Mouse (Mus musculus) hindbrain, embryonic 11.5 days (tissue): ENCODE results near the gene Kcnq4. TPM values are rescaled to one million over a fixed set of nuclear protein-coding genes. Genes with fewer than 3 reads are reported as not detected.
A peak's percentile ranks its signal among the peaks of the same experiment; 100 is the strongest.

Experiments used
- ATAC-seq: fragments of 200-750 bp; cut with Nextera tagmentation; 2 replicates; pipeline ENCODE4 v1.8.0; 2017; ENCODE audit warnings: mild to moderate bottlenecking, moderate TSS enrichment, moderate library complexity; ENCODE audit not compliant: low FRiP score
- DNase-seq: peaks from one replicate; pipeline ENCODE4 v3.0.0-alpha.2; 2015; ENCODE audit warnings: low spot score
- H3K27ac ChIP-seq: fragments of 300-500 bp; sonication (generic); 2 replicates; pipeline ENCODE4 v1.5.1; 2014; ENCODE audit warnings: mild to moderate bottlenecking, low read depth, low read length
- H3K27me3 ChIP-seq: fragments of 300-500 bp; sonication (generic); 2 replicates; pipeline ENCODE4 v1.6.1; 2014; ENCODE audit warnings: mild to moderate bottlenecking, low read length, moderate library complexity, mixed read lengths; ENCODE audit not compliant: control insufficient read depth, insufficient read depth
- H3K36me3 ChIP-seq: fragments of 300-500 bp; sonication (generic); 2 replicates; pipeline ENCODE4 v1.6.1; 2014; ENCODE audit warnings: mild to moderate bottlenecking, low read length, moderate library complexity, mixed read lengths; ENCODE audit not compliant: control insufficient read depth, insufficient read depth
- H3K4me1 ChIP-seq: fragments of 300-500 bp; sonication (generic); replicated peaks from 2 replicates; pipeline ENCODE4 v1.6.1; 2014; ENCODE audit warnings: low read length, mixed read lengths; ENCODE audit not compliant: control insufficient read depth, insufficient read depth
- H3K4me2 ChIP-seq: fragments of 300-500 bp; sonication (generic); replicated peaks from 2 replicates; pipeline ENCODE4 v1.6.1; 2014; ENCODE audit warnings: mild to moderate bottlenecking, low read depth, low read length
- H3K4me3 ChIP-seq: fragments of 300-500 bp; sonication (generic); 2 replicates; pipeline ENCODE4 v1.5.1; 2014; ENCODE audit warnings: low read depth, low read length
- H3K9ac ChIP-seq: fragments of 300-500 bp; sonication (generic); 2 replicates; pipeline ENCODE4 v1.6.1; 2014; ENCODE audit warnings: low read depth, low read length
- H3K9me3 ChIP-seq: fragments of 300-500 bp; sonication (generic); 2 replicates; pipeline ENCODE4 v1.6.1; 2016; ENCODE audit warnings: low read length; ENCODE audit not compliant: control insufficient read depth
- WGBS: fragments of 180-500 bp; shearing (Covaris S2); extraction: QIAGEN DNeasy Blood & Tissue Kit; methylation state at CpG from one replicate; pipeline ENCODE4 v1.1.7; 2014; 5-methylcytosine and 5-hydroxymethylcytosine counted together
- polyA plus RNA-seq: library from polyadenylated mRNA; unstranded; fragments of >200 nt; fragmentation: Nextera tagmentation; extraction: Ambion mirVana; gene quantifications from 2 replicates; pipeline ENCODE4 v1.2.1, GENCODE M21; 2014

Gene Kcnq4
- polyA plus RNA-seq, 1 experiment from 2014 or later, result 2.4 TPM

GRCm38 (mm10) chr4:120716765-120717164 is 31.6 kb downstream of the Kcnq4 start:
- H3K27me3 ChIP-seq, result peaks cover 10% of the 10 kb centered on the region; the same call in 1 of the 2 replicates
- peak overlapping the region; percentile 31 for H3K4me3 ChIP-seq
- no peaks in the 10 kb centered on the region for H3K9me3 ChIP-seq
- H3K4me2 ChIP-seq, result peak overlapping the region; percentile 63
- DNase-seq (no peak), ATAC-seq (no peak)
- H3K4me1 ChIP-seq, result peaks cover 3% of the 10 kb centered on the region; the same call in 1 of the 2 replicates
- no peak overlapping the region for H3K27ac ChIP-seq
- 28% methylated on average over 12 of the region's 12 CpGs for WGBS
- H3K9ac ChIP-seq, result no peak overlapping the region
- H3K36me3 ChIP-seq, result no peaks in the 10 kb centered on the region

GRCm38 (mm10) chr4:120716141-120716571 is 32.3 kb downstream of the Kcnq4 start:
- Histone ChIP-seq H3K4me2 (peak overlapping the region; percentile 63), H3K36me3 (no peaks in the 10 kb centered on the region), H3K9me3 (no peaks in the 10 kb centered on the region), H3K27me3 (peaks cover 10% of the 10 kb centered on the region; the same call in 1 of the 2 replicates), H3K27ac (no peak overlapping the region), H3K4me3 (peak overlapping the region; percentile 31), H3K4me1 (peaks cover 3% of the 10 kb centered on the region; the same call in 1 of the 2 replicates), H3K9ac (no peak overlapping the region)
- peak; percentile 68 for DNase-seq
- WGBS, result 0% methylated on average over 12 of the region's 12 CpGs
- ATAC-seq, result peak; percentile 73

GRCm38 (mm10) chr4:120713856-120714497 is 34.4 kb downstream of the Kcnq4 start:
- 82% methylated on average over 6 of the region's 6 CpGs for WGBS
- Histone ChIP-seq H3K27me3 (peaks cover 10% of the 10 kb centered on the region; the same call in 1 of the 2 replicates), H3K9me3 (no peaks in the 10 kb centered on the region), H3K4me3 (no peak overlapping the region), H3K27ac (no peak overlapping the region), H3K4me2 (no peak overlapping the region), H3K4me1 (peaks cover 3% of the 10 kb centered on the region; the same call in 1 of the 2 replicates), H3K36me3 (no peaks in the 10 kb centered on the region), H3K9ac (no peak overlapping the region)
- no peak for DNase-seq
- ATAC-seq, result no peak; the same call in 1 of the 2 replicates

GRCm38 (mm10) chr4:120713021-120713420 is 35.4 kb downstream of the Kcnq4 start:
- Histone ChIP-seq H3K4me1 (peaks cover 3% of the 10 kb centered on the region; the same call in 1 of the 2 replicates), H3K9ac (no peak overlapping the region), H3K4me2 (no peak overlapping the region), H3K4me3 (no peak overlapping the region), H3K36me3 (no peaks in the 10 kb centered on the region), H3K27me3 (peaks cover 10% of the 10 kb centered on the region; the same call in 1 of the 2 replicates), H3K27ac (no peak overlapping the region), H3K9me3 (no peaks in the 10 kb centered on the region)
- WGBS, result 93% methylated on average over 6 of the region's 6 CpGs
- no peak for DNase-seq
- ATAC-seq, result no peak

GRCm38 (mm10) chr4:120712236-120712635 is 36.2 kb downstream of the Kcnq4 start:
- WGBS, result 78% methylated on average over 12 of the region's 12 CpGs
- ATAC-seq (no peak), DNase-seq (no peak)
- Histone ChIP-seq H3K27ac (no peak overlapping the region), H3K9me3 (no peaks in the 10 kb centered on the region), H3K4me3 (no peak overlapping the region), H3K27me3 (peaks cover 9% of the 10 kb centered on the region; the same call in 1 of the 2 replicates), H3K4me1 (peaks cover 3% of the 10 kb centered on the region; the same call in 1 of the 2 replicates), H3K36me3 (no peaks in the 10 kb centered on the region), H3K4me2 (no peak overlapping the region), H3K9ac (no peak overlapping the region)

- no peak overlapping the region for H3K4me3 ChIP-seq
- 91% methylated on average over 2 of the region's 2 CpGs for WGBS
- H3K9me3 ChIP-seq, result no peaks in the 10 kb centered on the region
- H3K4me1 ChIP-seq, result no peaks in the 10 kb centered on the region
- DNase-seq, result no peak
- H3K4me2 ChIP-seq, result no peak overlapping the region
- no peak overlapping the region for H3K9ac ChIP-seq
- no peak for ATAC-seq
- H3K36me3 ChIP-seq, result no peaks in the 10 kb centered on the region
- H3K27me3 ChIP-seq, result peaks cover 6% of the 10 kb centered on the region
- no peak overlapping the region for H3K27ac ChIP-seq
Measured at GRCm38 (mm10) chr4:120702511-120702910, 45.9 kb downstream of the Kcnq4 start.

GRCm38 (mm10) chr4:120702056-120702455 is 46.4 kb downstream of the Kcnq4 start:
- Histone ChIP-seq H3K4me1 (no peaks in the 10 kb centered on the region), H3K36me3 (no peaks in the 10 kb centered on the region), H3K9ac (no peak overlapping the region), H3K4me3 (no peak overlapping the region), H3K27me3 (peaks cover 9% of the 10 kb centered on the region), H3K4me2 (no peak overlapping the region), H3K9me3 (no peaks in the 10 kb centered on the region), H3K27ac (no peak overlapping the region)
- ATAC-seq (no peak), DNase-seq (no peak)
- WGBS, result 95% methylated on average over 8 of the region's 8 CpGs

- H3K27ac ChIP-seq, result no peak overlapping the region
- H3K27me3 ChIP-seq, result peaks cover 9% of the 10 kb centered on the region
- WGBS, result 87% methylated on average over 3 of the region's 3 CpGs
- H3K4me3 ChIP-seq, result no peak overlapping the region
- no peaks in the 10 kb centered on the region for H3K4me1 ChIP-seq
- H3K4me2 ChIP-seq, result no peak overlapping the region
- H3K9ac ChIP-seq, result no peak overlapping the region
- DNase-seq, result no peak
- no peaks in the 10 kb centered on the region for H3K9me3 ChIP-seq
- no peaks in the 10 kb centered on the region for H3K36me3 ChIP-seq
- ATAC-seq, result no peak
Measured at GRCm38 (mm10) chr4:120701180-120701579, 47.2 kb downstream of the Kcnq4 start.
